Mouse (Mus musculus): Measurements from ENCODE around the gene Phxr2. TPM values are rescaled to one million over a fixed set of nuclear protein-coding genes. Genes with fewer than 3 reads are reported as not detected.

Phxr2 gene
- 0.11 TPM in 1 of 2 replicates, not detected in the other for polyA plus RNA-seq (2015; fragmentation: Nextera tagmentation; extraction: Ambion mirVana)

DNA sequence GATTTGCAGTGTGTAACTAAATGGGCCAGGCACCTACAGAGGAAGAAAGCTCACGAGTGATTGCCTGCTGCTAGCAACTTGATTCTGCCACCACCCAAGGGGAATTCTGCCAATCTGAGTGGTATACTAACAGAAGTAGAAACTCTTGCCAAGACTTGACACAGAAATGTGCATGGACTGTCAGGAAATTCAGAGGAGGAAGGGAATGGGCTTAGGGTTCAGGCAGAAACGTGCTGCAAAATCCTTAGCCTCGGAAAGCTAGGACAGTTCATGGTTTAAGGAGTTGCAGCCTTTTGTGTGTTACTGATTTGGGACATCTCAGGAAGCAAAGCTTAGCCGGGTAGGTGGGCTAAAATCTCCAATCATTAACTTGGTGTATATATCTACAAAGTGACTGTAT lies at the start of gene Phxr2:
Gene Phxr2, minus strand, starts transcription at position 101 of the 400 bp plus-strand sequence.

GRCm38 (mm10) chr10:99107964-99108363 lies 18.2 kb downstream of the Phxr2 start, which contains the start of gene Galnt4:
TSS of gene Galnt4 (plus strand) at chr10:99108159.

GRCm38 (mm10) chr10:99106703-99107631 lies 19.2 kb downstream of the Phxr2 start, which contains the start of gene Poc1b:
TSS of gene Poc1b (plus strand) at chr10:99107036.

Other genes with a start within 250 kb of the Phxr2 start
- 52.9 and 63.7 TPM in 2 replicates for gene Atp2b1, start 211.9 kb downstream of the Phxr2 start, polyA plus RNA-seq (2015; fragmentation: Nextera tagmentation; extraction: Ambion mirVana)
- 5.8 and 6.1 TPM in 2 replicates for gene Poc1b, start 19.3 kb downstream of the Phxr2 start, polyA plus RNA-seq (2015; fragmentation: Nextera tagmentation; extraction: Ambion mirVana)
- gene Galnt4, start 18.2 kb downstream of the Phxr2 start, polyA plus RNA-seq (2015; fragmentation: Nextera tagmentation; extraction: Ambion mirVana), result 3.0 and 4.3 TPM in 2 replicates
- gene Dusp6, start 136.9 kb upstream of the Phxr2 start, polyA plus RNA-seq (2015; fragmentation: Nextera tagmentation; extraction: Ambion mirVana), result 18.8 and 25.4 TPM in 2 replicates

Data from spleen, postnatal 0 days (tissue).